In the genomic region with DNA sequence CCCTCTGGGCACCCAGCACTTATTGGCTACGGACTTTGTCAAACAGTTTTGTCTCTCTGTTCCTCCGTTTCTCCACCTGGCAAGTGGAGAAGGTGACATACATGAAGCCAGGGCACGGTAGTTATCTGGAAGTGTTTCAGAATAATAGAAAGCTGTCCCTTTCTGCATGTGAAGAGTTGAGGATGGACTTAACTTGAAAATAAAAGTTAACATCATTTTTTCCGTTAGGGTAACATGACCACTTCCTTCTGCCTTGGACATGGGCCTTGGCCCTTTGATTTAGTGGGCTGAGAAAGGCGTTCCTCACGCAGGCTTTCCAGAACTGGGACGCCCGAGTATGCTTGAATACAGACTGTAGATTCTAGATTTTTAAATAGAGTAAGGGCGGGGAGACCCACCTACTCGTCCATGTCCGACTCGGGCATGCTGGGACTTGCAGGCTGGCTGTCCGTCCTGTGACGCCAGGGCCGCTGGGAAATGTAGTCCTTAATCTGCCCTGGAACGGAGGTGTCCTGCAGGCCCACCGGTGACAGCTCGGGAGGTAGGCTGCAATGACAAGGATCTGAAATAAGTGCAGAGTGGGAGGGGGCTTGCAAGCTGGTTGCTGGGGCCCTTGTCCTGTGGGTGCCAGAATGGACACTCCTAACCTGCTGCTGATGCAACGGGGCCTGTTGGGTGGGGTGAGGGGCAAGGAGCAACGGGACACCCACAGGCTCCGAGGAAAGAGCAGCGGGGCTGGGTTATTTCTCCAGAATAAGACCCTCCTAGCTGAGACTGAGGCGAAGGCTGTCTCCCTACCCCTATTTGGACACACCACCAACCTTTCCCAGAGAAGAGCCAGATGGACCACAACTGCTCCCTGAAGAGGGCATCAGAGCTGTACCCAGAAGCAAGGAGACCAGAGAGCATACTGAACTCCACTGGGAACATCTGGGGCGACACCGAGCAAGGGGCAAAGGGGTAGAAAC, we compare ENCODE assay signal across 8 mouse cellular contexts. TPM values are rescaled to one million over a fixed set of nuclear protein-coding genes. Genes with fewer than 3 reads are reported as not detected.
DNase-seq lines count a peak whose midpoint lies in the region; ATAC-seq and TF ChIP-seq lines count a peak whose summit lies in the region.

A gene (plus strand): TSS at position 475 of the 968 bp plus-strand sequence.

- 9% methylated on average over 25 of the region's 25 CpGs for WGBS in lung, adult 2 months

- peak; percentile 70 for DNase-seq in MN1 (ENCODE audit: low spot score)
- DNase-seq in cerebellum, adult 8-10 months = peak; percentile 82
- peak; percentile 53 for DNase-seq in forelimb bud, embryonic 11.5 days (ENCODE audit: low read depth, low spot score)
- DNase-seq in heart, postnatal 4 days = peak; percentile 79
- peak; percentile 85 to 90 for DNase-seq in layer of hippocampus, adult 2 months (ENCODE audit: low spot score in 2 of 2)
- peak; percentile 82 for DNase-seq in lung, adult 2 months
- DNase-seq in testis, postnatal 14 days (ENCODE audit: low spot score) = peak; percentile 82

- no peak for TF ChIP-seq CTCF in layer of hippocampus, adult 2 months (conservative IDR thresholded peaks at IDR 0.05)
- no peak for TF ChIP-seq CTCF in lung, adult 2 months (IDR thresholded peaks at IDR 0.05; ENCODE audit: insufficient read depth, low read length)

- peak within 1 kb of the TSS; percentile 87 for H3K4me3 ChIP-seq in layer of hippocampus, adult 2 months
- peak within 1 kb of the TSS; percentile 89 for H3K4me3 ChIP-seq in lung, adult 2 months (replicated peaks; ENCODE audit: extremely low read depth, low read depth, low read length)

- no peaks in the 10 kb centered on the region for H3K4me1 ChIP-seq in lung, adult 2 months (ENCODE audit: control insufficient read depth, insufficient read depth, low read length)

- TF ChIP-seq POLR2A in lung, adult 2 months (IDR thresholded peaks at IDR 0.05; ENCODE audit: borderline replicate concordance, extremely low read depth, low read depth, low read length) = peak; percentile 57; the same call in 1 of the 2 replicates

- peak; percentile 83 for ATAC-seq in neutrophil, adult 5-6 weeks (ENCODE audit: extremely low read depth, insufficient number of reproducible peaks, low FRiP score, poor library complexity, severe bottlenecking)

- peak within 1 kb of the TSS; percentile 94 for H3K27ac ChIP-seq in layer of hippocampus, adult 2 months

RNA-seq across cellular contexts. Expression of the gene that starts here (rescaled TPM):
- total RNA-seq in heart, postnatal 4 days (2021) = 10 to 100 TPM; 10.3 to 10.5 TPM
- 10 to 100 TPM; 43.6 to 51.2 TPM for total RNA-seq in layer of hippocampus, adult 2 months (2021)
- polyA plus RNA-seq in lung, adult 2 months (2012; rRNA removed) = 62.1 and 93.3 TPM in 2 replicates
- 26.2 and 27.1 TPM in 2 replicates for total RNA-seq in neutrophil, adult 5-6 weeks (2017)

Comparison
In these comparisons a context has a peak if more than half of its experiments do, and no peak if none do; other contexts are left out.
1. Peak in every context shown above with its lines: DNase-seq, ATAC-seq, H3K4me3 ChIP-seq and H3K27ac ChIP-seq.